Mouse (Mus musculus) cerebellum, adult 2 months (tissue): ENCODE data around the gene Gm45140.

Experiments
- CTCF ChIP-seq: fragments of 200-500 bp; IDR thresholded peaks from 2 replicates; pipeline ENCODE4 v1.5.1; 2011; ENCODE audit warnings: low read depth, mild to moderate bottlenecking, control low read depth, low read length, moderate library complexity, borderline replicate concordance; ENCODE audit not compliant: insufficient read depth
- POLR2A ChIP-seq: fragments of 200-500 bp; IDR thresholded peaks from 2 replicates; pipeline ENCODE4 v1.6.1; 2011; ENCODE audit warnings: low read length, control low read depth, borderline replicate concordance; ENCODE audit not compliant: insufficient read depth

DNA sequence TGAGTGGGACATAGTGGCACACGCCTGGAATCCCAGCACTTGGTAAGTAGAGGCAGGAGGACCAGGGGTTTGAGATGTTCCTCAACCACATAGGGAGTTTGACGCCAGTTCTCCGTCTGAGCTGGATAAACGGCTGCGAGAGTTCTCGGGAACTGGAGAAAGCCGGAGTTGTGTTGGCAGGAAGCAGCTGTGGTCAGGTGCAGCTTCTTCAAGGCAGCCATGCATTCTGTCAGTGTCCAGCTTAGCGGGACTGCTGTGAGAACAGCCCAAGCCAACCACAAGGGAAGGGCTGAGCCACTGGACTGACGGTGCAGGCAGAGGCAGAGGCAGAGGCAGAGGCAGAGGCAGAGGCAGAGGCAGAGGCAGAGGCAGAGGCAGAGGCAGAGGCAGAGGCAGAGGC is 60.7 kb downstream of the Gm45140 start:
- TF ChIP-seq POLR2A, result no peak
- TF ChIP-seq CTCF, result no peak
